Mouse (Mus musculus) heart, adult 2 months (tissue): ENCODE data around the gene H2-K1.

ENCODE experiments used
- CTCF ChIP-seq: fragments of 200-600 bp; IDR thresholded peaks from 2 replicates; pipeline ENCODE4 v1.8.1; 2022; ENCODE audit warnings: antibody characterized with exemption, mild to moderate bottlenecking, moderate library complexity
- EP300 ChIP-seq: fragments of 200-500 bp; IDR thresholded peaks from 2 replicates; pipeline ENCODE4 v1.6.1; 2011; ENCODE audit warnings: low read depth, low read length, control low read depth; ENCODE audit not compliant: insufficient read depth
- POLR2A ChIP-seq: fragments of 200-500 bp; IDR thresholded peaks from 2 replicates; pipeline ENCODE4 v1.6.1; 2011; ENCODE audit warnings: mild to moderate bottlenecking, low read depth, low read length, control low read depth; ENCODE audit not compliant: insufficient read depth

DNA sequence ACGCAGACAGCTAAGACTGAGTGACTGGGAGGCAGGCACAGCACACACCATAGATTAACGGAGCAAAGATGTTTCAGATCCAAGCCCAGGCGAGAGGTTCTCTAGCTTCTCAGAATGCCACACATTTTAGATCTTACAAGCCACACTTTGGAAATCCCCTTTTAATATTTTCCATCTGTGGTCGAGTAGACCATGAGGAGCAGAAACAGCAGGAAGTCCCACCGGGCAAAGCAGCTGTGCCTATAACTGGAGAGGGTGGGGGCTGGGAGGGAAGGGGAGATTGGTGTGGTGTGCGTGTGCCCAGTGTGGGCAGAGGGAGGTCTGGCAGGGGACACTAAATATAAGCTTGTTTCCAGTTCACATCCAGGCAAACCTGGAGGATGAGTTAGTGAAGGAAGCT lies 42.7 kb downstream of the H2-K1 start:
- no peak for TF ChIP-seq CTCF
- TF ChIP-seq POLR2A, result no peak
- no peak for TF ChIP-seq EP300
